Mouse (Mus musculus): Measurements from ENCODE around the gene Bag5. TPM values are rescaled to one million over a fixed set of nuclear protein-coding genes. Genes with fewer than 3 reads are reported as not detected.

The Bag5 gene
- polyA plus RNA-seq, 1 experiment from 2014 or later, result 62.3 TPM

Other genes starting within 250 kb of the Bag5 start
- 9.4 and 14.3 TPM in 2 replicates for gene Gm266, start 227.4 kb downstream of the Bag5 start, polyA plus RNA-seq (2016; fragmentation: Nextera tagmentation; extraction: Ambion mirVana)
- gene Eif5, start 175.2 kb downstream of the Bag5 start, polyA plus RNA-seq (2016; fragmentation: Nextera tagmentation; extraction: Ambion mirVana), result 662 and 672 TPM in 2 replicates
- 80.7 and 82.0 TPM in 2 replicates for gene Mark3, start 138.7 kb downstream of the Bag5 start, polyA plus RNA-seq (2016; fragmentation: Nextera tagmentation; extraction: Ambion mirVana)
- gene Ckb, start 40.9 kb downstream of the Bag5 start, polyA plus RNA-seq (2016; fragmentation: Nextera tagmentation; extraction: Ambion mirVana), result 1,558 and 1,759 TPM in 2 replicates
- gene Trmt61a, start 35.2 kb downstream of the Bag5 start, polyA plus RNA-seq (2016; fragmentation: Nextera tagmentation; extraction: Ambion mirVana), result 10.7 and 10.8 TPM in 2 replicates
- gene Apopt1, start within 50 bp of the Bag5 start, polyA plus RNA-seq (2016; fragmentation: Nextera tagmentation; extraction: Ambion mirVana), result 49.9 and 54.0 TPM in 2 replicates
- gene Klc1, start 45.6 kb upstream of the Bag5 start, polyA plus RNA-seq (2016; fragmentation: Nextera tagmentation; extraction: Ambion mirVana), result 430 and 446 TPM in 2 replicates
- 5.8 and 6.4 TPM in 2 replicates for gene Xrcc3, start 100.6 kb upstream of the Bag5 start, polyA plus RNA-seq (2016; fragmentation: Nextera tagmentation; extraction: Ambion mirVana)
- 53.5 and 56.8 TPM in 2 replicates for gene Zfyve21, start 100.9 kb upstream of the Bag5 start, polyA plus RNA-seq (2016; fragmentation: Nextera tagmentation; extraction: Ambion mirVana)
- 18.5 and 21.4 TPM in 2 replicates for gene Ppp1r13b, start 194.9 kb upstream of the Bag5 start, polyA plus RNA-seq (2016; fragmentation: Nextera tagmentation; extraction: Ambion mirVana)

Measured in hindbrain, embryonic 12.5 days (tissue).